Mouse (Mus musculus) olfactory bulb, adult 2 months (tissue): ENCODE data around the gene Casp6.

Experiments
- CTCF ChIP-seq: fragments of 200-500 bp; IDR thresholded peaks from 2 replicates; pipeline ENCODE4 v1.5.1; 2012; ENCODE audit warnings: low read depth, mild to moderate bottlenecking, low read length, moderate library complexity; ENCODE audit not compliant: insufficient read depth
- POLR2A ChIP-seq: fragments of 200-500 bp; IDR thresholded peaks from 2 replicates; pipeline ENCODE4 v1.6.1; 2012; ENCODE audit warnings: mild to moderate bottlenecking, low read depth, low read length, moderate library complexity; ENCODE audit not compliant: insufficient read depth

DNA sequence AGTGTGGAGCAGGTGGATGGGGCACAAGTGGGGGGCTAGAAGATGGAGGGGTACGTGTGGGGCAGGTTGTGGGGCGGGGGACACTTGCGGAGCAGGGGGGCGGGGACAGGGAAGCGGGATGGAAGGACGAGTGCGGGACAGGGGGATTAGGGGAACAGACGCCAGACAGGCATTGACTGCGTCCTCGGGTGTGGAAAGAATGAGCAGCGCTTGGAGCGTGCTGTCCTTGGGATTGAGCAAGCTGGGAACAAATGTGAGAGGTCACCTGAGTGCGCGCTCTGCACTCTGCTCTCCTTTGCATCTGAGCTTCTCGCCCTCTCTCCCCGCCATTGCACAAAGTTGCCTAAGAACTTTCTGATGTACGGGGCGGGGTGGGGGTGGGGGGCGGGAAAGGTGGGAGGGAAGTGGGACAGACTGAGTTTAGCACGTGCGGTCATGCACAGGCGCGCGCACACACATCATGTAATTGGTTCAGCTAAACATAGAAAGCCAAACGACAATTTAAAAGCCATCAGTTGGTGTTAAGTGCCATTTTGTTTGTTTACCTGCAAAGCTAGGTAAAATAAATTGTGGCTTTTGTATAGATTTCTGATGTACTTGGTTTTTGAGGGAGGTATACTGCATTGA, 22.0 kb upstream of the Casp6 start:
- TF ChIP-seq CTCF (no peak), POLR2A (no peak)
